Mouse (Mus musculus): ENCODE measurements around the gene Tob2. TPM values are rescaled to one million over a fixed set of nuclear protein-coding genes. Genes with fewer than 3 reads are reported as not detected.

Tob2 gene
- polyA plus RNA-seq, 1 experiment, result 64.6 TPM

- Histone ChIP-seq H3K27me3 (ENCODE audit: control insufficient read depth, insufficient read depth, low read length) (no peaks in the 10 kb centered on the region), H3K4me3 (ENCODE audit: control insufficient read depth, insufficient read depth, low read length) (no peak overlapping the region), H3K4me1 (replicated peaks; ENCODE audit: control insufficient read depth, insufficient read depth, low read length) (peaks cover 30% of the 10 kb centered on the region), H3K36me3 (ENCODE audit: control insufficient read depth, insufficient read depth, low read length) (peaks cover 35% of the 10 kb centered on the region), H3K27ac (ENCODE audit: control insufficient read depth, insufficient read depth, low read length) (no peak overlapping the region)
- TF ChIP-seq POLR2A (IDR thresholded peaks at IDR 0.05; ENCODE audit: control insufficient read depth, extremely low read depth, insufficient read depth, low read length, poor library complexity) (no peak), CTCF (IDR thresholded peaks at IDR 0.05; ENCODE audit: borderline replicate concordance, control insufficient read depth, extremely low read depth, insufficient read depth, low read length, poor library complexity) (peak; percentile 57; the same call in 1 of the 2 replicates)
- peak; percentile 73 for DNase-seq
- WGBS, result 29% methylated on average over 7 of the region's 7 CpGs
Observed at GRCm38 (mm10) chr15:81848301-81848700, 10.3 kb downstream of the Tob2 start.

GRCm38 (mm10) chr15:81847861-81848260 lies 10.7 kb downstream of the Tob2 start:
- WGBS, result 92% methylated on average over 5 of the region's 5 CpGs
- no peak overlapping the region for H3K4me3 ChIP-seq (ENCODE audit: control insufficient read depth, insufficient read depth, low read length)
- H3K27ac ChIP-seq (ENCODE audit: control insufficient read depth, insufficient read depth, low read length), result no peak overlapping the region
- no peaks in the 10 kb centered on the region for H3K27me3 ChIP-seq (ENCODE audit: control insufficient read depth, insufficient read depth, low read length)
- H3K4me1 ChIP-seq (replicated peaks; ENCODE audit: control insufficient read depth, insufficient read depth, low read length), result peaks cover 30% of the 10 kb centered on the region
- no peak for TF ChIP-seq POLR2A (IDR thresholded peaks at IDR 0.05; ENCODE audit: control insufficient read depth, extremely low read depth, insufficient read depth, low read length, poor library complexity)
- TF ChIP-seq CTCF (IDR thresholded peaks at IDR 0.05; ENCODE audit: borderline replicate concordance, control insufficient read depth, extremely low read depth, insufficient read depth, low read length, poor library complexity), result no peak
- H3K36me3 ChIP-seq (ENCODE audit: control insufficient read depth, insufficient read depth, low read length), result peaks cover 35% of the 10 kb centered on the region
- no peak for DNase-seq

- no peak overlapping the region for H3K4me3 ChIP-seq (ENCODE audit: control insufficient read depth, insufficient read depth, low read length)
- no peaks in the 10 kb centered on the region for H3K27me3 ChIP-seq (ENCODE audit: control insufficient read depth, insufficient read depth, low read length)
- no peak overlapping the region for H3K27ac ChIP-seq (ENCODE audit: control insufficient read depth, insufficient read depth, low read length)
- DNase-seq, result no peak
- WGBS, result 93% methylated on average over 4 of the region's 4 CpGs
- peaks cover 33% of the 10 kb centered on the region for H3K4me1 ChIP-seq (replicated peaks; ENCODE audit: control insufficient read depth, insufficient read depth, low read length)
- peaks cover 35% of the 10 kb centered on the region for H3K36me3 ChIP-seq (ENCODE audit: control insufficient read depth, insufficient read depth, low read length)
- no peak for TF ChIP-seq CTCF (IDR thresholded peaks at IDR 0.05; ENCODE audit: borderline replicate concordance, control insufficient read depth, extremely low read depth, insufficient read depth, low read length, poor library complexity)
- no peak for TF ChIP-seq POLR2A (IDR thresholded peaks at IDR 0.05; ENCODE audit: control insufficient read depth, extremely low read depth, insufficient read depth, low read length, poor library complexity)
Observed at GRCm38 (mm10) chr15:81847161-81847560, 11.4 kb downstream of the Tob2 start.

GRCm38 (mm10) chr15:81846755-81847154 lies 11.8 kb downstream of the Tob2 start:
- Histone ChIP-seq H3K4me1 (replicated peaks; ENCODE audit: control insufficient read depth, insufficient read depth, low read length) (peaks cover 30% of the 10 kb centered on the region), H3K36me3 (ENCODE audit: control insufficient read depth, insufficient read depth, low read length) (peaks cover 35% of the 10 kb centered on the region), H3K27me3 (ENCODE audit: control insufficient read depth, insufficient read depth, low read length) (no peaks in the 10 kb centered on the region), H3K4me3 (ENCODE audit: control insufficient read depth, insufficient read depth, low read length) (no peak overlapping the region), H3K27ac (ENCODE audit: control insufficient read depth, insufficient read depth, low read length) (no peak overlapping the region)
- no peak for DNase-seq
- TF ChIP-seq CTCF (IDR thresholded peaks at IDR 0.05; ENCODE audit: borderline replicate concordance, control insufficient read depth, extremely low read depth, insufficient read depth, low read length, poor library complexity) (no peak), POLR2A (IDR thresholded peaks at IDR 0.05; ENCODE audit: control insufficient read depth, extremely low read depth, insufficient read depth, low read length, poor library complexity) (no peak)
- 96% methylated on average over 9 of the region's 9 CpGs for WGBS

GRCm38 (mm10) chr15:81845724-81846123 lies 12.9 kb downstream of the Tob2 start:
- no peak overlapping the region for H3K4me3 ChIP-seq (ENCODE audit: control insufficient read depth, insufficient read depth, low read length)
- H3K36me3 ChIP-seq (ENCODE audit: control insufficient read depth, insufficient read depth, low read length), result peaks cover 26% of the 10 kb centered on the region
- TF ChIP-seq CTCF (IDR thresholded peaks at IDR 0.05; ENCODE audit: borderline replicate concordance, control insufficient read depth, extremely low read depth, insufficient read depth, low read length, poor library complexity) (no peak), POLR2A (IDR thresholded peaks at IDR 0.05; ENCODE audit: control insufficient read depth, extremely low read depth, insufficient read depth, low read length, poor library complexity) (no peak)
- no peaks in the 10 kb centered on the region for H3K27me3 ChIP-seq (ENCODE audit: control insufficient read depth, insufficient read depth, low read length)
- no peak overlapping the region for H3K27ac ChIP-seq (ENCODE audit: control insufficient read depth, insufficient read depth, low read length)
- H3K4me1 ChIP-seq (replicated peaks; ENCODE audit: control insufficient read depth, insufficient read depth, low read length), result peaks cover 20% of the 10 kb centered on the region
- no peak for DNase-seq
- 57% methylated on average over 4 of the region's 4 CpGs for WGBS

GRCm38 (mm10) chr15:81845033-81845625 lies 13.5 kb downstream of the Tob2 start:
- Histone ChIP-seq H3K36me3 (ENCODE audit: control insufficient read depth, insufficient read depth, low read length) (peaks cover 20% of the 10 kb centered on the region), H3K4me1 (replicated peaks; ENCODE audit: control insufficient read depth, insufficient read depth, low read length) (peaks cover 14% of the 10 kb centered on the region), H3K27me3 (ENCODE audit: control insufficient read depth, insufficient read depth, low read length) (no peaks in the 10 kb centered on the region), H3K4me3 (ENCODE audit: control insufficient read depth, insufficient read depth, low read length) (no peak overlapping the region), H3K27ac (ENCODE audit: control insufficient read depth, insufficient read depth, low read length) (no peak overlapping the region)
- 91% methylated on average over 5 of the region's 5 CpGs for WGBS
- TF ChIP-seq CTCF (IDR thresholded peaks at IDR 0.05; ENCODE audit: borderline replicate concordance, control insufficient read depth, extremely low read depth, insufficient read depth, low read length, poor library complexity), result no peak
- no peak for TF ChIP-seq POLR2A (IDR thresholded peaks at IDR 0.05; ENCODE audit: control insufficient read depth, extremely low read depth, insufficient read depth, low read length, poor library complexity)
- no peak for DNase-seq
